Mouse (Mus musculus) bone marrow, adult 2 months (tissue): ENCODE data around the gene Trim75.

Experiments used
- CTCF ChIP-seq: fragments of 200-500 bp; IDR thresholded peaks from 2 replicates; pipeline ENCODE4 v1.5.1; 2011; ENCODE audit warnings: low read length, control low read depth; ENCODE audit not compliant: control insufficient read depth, insufficient read depth
- POLR2A ChIP-seq: fragments of 200-500 bp; IDR thresholded peaks from 2 replicates; pipeline ENCODE4 v1.6.1; 2011; ENCODE audit warnings: low read depth, mild to moderate bottlenecking, control low read depth, low read length, borderline replicate concordance; ENCODE audit not compliant: control insufficient read depth

DNA sequence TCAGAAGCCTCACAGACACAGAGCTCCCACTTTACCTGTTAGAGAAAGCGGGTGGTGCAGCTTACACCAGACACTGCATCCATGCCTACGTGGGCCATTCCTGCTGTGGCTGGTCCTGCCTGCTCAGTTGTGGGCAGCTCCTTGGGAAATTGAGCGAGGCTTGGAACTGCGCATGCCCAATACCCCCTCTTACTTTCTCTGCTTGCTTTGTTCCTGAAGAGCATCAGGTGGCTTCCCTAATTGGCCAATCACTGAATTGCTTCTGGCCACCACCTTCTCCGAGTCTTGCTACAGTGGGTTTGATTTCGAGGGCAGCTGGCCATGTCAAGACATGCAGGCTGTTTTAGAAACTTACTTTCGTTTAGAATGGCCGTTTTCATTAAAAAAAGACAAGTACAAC is 30.8 kb upstream of the Trim75 start, which contains the start of the genes Trim61 and Trim60:
- no peak for TF ChIP-seq CTCF
- no peak for TF ChIP-seq POLR2A
